Mouse (Mus musculus): ENCODE measurements around the gene Mbd4.
A peak's percentile ranks its signal among the peaks of the same experiment; 100 is the strongest.

Gene Mbd4

DNA sequence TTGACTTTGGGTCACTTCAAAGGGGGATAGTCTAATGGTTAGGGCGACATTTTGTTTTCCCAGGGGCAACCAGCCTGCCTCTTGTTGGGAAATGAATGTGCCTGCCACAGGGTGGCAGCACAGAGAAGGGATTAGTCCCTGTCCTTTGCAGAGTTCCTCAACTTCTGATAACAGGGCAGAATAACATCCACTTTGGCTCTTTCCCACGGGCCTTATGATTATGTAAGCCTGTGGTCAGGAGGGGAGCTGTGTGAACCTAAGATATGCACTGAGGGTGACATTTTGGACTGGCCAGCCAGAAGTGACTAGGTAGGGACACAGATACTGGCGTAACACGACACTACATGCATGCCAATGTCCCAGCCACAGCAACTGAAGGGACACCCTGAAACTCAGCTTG, 39.1 kb downstream of the Mbd4 start:
- DNase-seq (ENCODE audit: low spot score in 2 of 2): peak in 1 of 2 experiments; percentile 56

DNA sequence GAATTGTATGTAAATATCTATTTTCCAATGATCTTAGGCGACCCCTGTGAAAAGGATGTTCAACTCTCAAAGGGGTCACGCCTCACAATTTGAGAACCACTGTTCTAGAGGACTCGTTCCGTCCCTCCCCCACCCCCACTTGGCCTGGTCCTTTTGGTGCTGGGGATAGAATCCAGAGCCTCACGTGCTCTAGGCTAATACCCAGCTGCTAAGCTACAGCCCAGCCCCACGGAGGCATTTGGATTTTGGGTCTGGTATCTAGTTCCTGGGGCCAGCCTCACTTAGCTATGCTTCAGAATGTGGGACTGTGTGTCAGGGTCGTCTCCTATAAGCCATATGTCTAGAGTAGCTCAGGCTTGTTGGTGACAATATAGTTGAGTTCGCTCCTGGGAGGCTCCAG, 41.6 kb downstream of the Mbd4 start:
- DNase-seq (ENCODE audit: low spot score in 2 of 2): no peak

DNA sequence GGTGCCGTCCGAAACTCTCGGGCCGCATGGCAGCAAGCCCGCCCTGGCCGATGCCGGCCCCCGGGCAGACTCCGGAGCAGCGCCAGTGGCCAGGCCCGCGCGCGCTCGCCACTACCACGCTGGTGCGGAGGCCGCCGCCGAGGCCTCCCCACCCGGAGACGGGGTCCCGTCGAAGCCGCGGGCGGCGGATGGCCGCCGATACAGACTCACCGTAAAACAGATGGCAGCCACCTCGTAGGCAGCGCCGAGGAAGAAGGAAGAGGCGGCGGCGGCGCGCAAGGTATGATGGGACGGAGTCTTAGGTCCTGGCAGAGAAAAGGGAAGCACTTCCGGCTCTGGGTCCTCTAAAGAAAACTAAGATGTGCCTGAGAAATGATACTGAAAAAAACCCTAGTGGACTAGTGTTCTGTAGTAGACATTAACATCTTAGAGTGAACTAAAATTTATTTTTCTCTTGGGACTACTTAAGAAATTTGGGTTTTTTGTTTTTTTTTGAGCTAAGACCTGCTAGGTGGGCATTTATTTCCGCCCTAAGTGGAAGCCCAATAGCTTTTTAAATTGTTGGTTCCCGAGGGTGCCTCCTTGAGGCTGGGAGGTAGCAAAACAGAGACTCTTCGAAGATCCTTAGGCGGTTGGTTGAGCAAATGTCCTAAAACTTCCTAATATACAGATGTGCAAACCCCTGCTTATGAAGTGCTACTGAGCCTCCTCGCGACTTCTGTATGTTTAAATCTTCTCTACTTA, 44.5 kb downstream of the Mbd4 start, which contains the start of gene Rpl32:
Gene Rpl32, minus strand, starts transcription at position 260 of the 744 bp plus-strand sequence.
- peak; percentile 65 to 86 for DNase-seq (ENCODE audit: low spot score in 2 of 2)

GRCm38 (mm10) chr6:115808196-115808487, 45.0 kb downstream of the Mbd4 start:
- DNase-seq (ENCODE audit: low spot score in 2 of 2): no peak

- DNase-seq (ENCODE audit: low spot score in 2 of 2): no peak
Observed at GRCm38 (mm10) chr6:115807464-115808195, 45.5 kb downstream of the Mbd4 start.

GRCm38 (mm10) chr6:115804432-115805192, 48.6 kb downstream of the Mbd4 start:
- DNase-seq (ENCODE audit: low spot score in 2 of 2): no peak

DNA sequence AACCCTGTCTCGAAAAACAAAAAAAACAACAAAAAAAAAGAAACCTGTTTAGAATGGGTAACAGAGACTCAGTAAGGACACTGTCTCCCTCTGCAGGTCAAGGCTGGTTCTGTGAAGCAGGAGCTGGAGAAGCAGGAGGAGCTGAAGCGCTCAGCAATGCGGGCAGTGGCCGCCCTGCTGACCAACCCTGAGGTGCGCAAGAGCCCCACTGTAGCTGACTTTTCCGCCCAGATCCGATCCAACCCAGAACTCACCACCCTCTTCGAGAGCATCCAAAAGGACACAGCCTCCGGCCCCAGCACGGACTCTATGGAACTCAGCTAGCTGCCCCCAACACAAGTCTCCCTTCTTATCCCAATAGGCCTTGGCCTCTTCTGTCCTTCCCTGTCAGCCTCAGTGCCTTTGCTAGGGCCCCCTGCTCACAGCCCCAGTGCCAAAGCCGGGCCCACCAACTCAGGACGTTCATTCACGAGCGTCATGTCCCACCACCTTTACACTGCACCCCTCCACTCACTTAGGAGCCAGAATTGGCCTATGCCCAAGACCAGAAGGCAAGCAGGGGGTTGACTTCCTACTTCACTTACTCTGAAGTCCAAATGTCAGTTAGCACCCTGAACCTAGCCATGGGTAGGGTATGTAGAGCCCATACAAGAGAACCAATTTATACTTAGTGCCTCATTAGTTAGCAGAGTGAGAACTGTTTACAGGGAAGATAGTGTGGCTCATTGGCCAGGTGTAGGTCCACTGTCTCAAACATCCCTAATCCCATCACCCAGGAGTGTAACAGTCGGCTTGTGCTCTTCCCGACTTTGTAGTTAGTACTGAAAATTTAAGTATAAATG, 49.4 kb downstream of the Mbd4 start:
- DNase-seq (ENCODE audit: low spot score in 2 of 2): peak in 1 of 2 experiments; percentile 86

GRCm38 (mm10) chr6:115801811-115802210, 51.4 kb downstream of the Mbd4 start:
- no peak for DNase-seq (ENCODE audit: low spot score in 2 of 2)

DNA sequence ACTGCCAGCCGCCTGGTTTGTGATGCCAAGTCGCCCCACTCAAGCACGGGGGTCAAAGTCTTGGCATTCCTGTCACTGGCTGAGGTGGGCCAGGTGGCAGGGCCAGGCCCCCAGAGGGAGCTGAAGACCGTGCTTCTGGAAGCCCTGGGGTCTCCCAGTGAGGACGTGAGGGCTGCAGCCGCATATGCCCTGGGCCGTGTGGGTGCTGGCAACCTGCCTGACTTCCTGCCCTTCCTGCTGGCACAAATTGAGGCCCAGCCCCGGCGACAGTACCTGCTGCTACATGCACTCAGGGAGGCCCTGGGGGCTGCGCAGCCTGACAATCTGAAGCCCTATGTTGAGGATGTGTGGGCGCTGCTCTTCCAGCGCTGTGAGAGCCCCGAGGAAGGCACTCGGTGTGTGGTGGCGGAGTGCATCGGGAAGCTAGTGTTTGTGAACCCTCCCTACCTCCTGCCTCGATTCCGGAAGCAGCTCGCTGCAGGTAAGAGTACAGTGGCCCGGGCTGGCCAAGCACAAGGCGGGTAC, 60.4 kb downstream of the Mbd4 start:
- DNase-seq (ENCODE audit: low spot score in 2 of 2): no peak

DNA sequence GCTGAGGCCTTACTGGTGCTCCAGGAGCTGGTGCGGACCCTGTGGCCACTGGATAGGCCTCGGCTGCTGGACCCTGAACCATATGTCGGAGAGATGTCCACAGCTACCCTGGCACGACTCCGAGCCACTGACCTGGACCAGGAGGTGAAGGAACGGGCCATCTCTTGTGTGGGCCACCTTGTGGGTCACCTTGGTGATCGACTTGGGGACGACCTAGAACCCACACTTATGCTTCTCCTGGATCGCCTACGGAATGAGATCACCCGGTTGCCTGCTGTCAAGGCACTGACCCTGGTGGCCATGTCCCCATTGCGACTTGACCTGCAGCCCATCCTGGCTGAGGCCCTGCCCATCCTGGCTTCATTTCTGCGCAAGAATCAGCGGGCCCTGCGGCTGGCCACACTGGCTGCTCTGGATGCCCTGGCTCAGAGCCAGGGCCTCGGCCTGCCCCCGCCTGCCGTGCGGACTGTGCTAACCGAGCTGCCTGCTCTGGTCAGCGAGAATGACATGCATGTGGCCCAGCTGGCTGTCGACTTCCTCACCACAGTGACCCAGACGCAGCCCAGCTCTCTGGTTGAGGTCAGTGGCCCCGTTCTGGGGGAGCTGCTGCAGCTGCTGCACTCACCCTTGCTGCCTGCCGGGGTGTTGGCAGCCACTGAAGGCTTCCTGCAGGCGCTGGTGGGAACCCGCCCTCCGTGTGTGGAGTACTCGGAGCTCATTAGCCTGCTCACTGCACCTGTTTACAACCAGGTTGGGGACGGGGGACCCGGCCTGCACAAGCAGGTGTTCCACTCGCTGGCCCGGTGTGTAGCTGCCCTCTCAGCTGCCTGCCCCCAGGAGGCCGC, 61.1 kb downstream of the Mbd4 start:
- DNase-seq (ENCODE audit: low spot score in 2 of 2): no peak

DNA sequence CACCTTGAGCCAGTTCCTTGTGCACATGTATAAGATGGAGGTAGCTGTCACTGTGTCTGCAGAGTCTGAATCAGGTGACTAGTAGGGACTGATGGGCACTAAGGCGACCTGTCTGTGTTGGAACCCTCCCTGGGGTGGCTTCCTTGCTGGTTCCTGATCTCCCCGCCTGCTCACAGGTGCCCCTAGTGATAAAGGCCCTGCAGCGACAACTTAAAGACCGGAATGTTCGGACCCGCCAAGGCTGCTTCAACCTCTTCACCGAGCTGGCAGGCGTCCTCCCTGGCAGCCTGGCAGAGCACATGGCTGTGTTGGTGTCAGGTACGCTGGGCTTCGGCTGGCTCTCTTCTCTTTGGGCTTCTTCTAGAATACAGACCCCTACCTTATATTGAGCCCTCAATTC, 62.2 kb downstream of the Mbd4 start:
- DNase-seq (ENCODE audit: low spot score in 2 of 2): no peak
